Mouse (Mus musculus) liver, adult 2 months (tissue): ENCODE measurements at regions not wholly inside any gene's neighbourhood (a gene's known extent, or its start where the extent isn't known, plus 50 kb on each side); places are given as distances from the start of the nearest gene placed in this dataset.

Experiments used
- DNase-seq: peaks from one replicate; pipeline ENCODE4 v3.0.0-alpha.2; 2011; ENCODE audit warnings: low read depth, low spot score; ENCODE audit errors: extremely low read depth
- H3K27ac ChIP-seq: fragments of 200-500 bp; replicated peaks from 2 replicates; pipeline ENCODE4 v1.5.1; 2012; ENCODE audit warnings: low read depth, mild to moderate bottlenecking, control low read depth, inconsistent platforms, low read length; ENCODE audit not compliant: insufficient read depth
- H3K27me3 ChIP-seq: fragments of 200-500 bp; 2 replicates; pipeline ENCODE4 v1.6.1; 2012; ENCODE audit warnings: mild to moderate bottlenecking, moderate library complexity, low read length, inconsistent platforms; ENCODE audit not compliant: control insufficient read depth, insufficient read depth
- H3K36me3 ChIP-seq: fragments of 200-500 bp; 2 replicates; pipeline ENCODE4 v1.6.1; 2012; ENCODE audit warnings: low read length, inconsistent platforms; ENCODE audit not compliant: control insufficient read depth, insufficient read depth
- H3K4me1 ChIP-seq: fragments of 200-500 bp; 2 replicates; pipeline ENCODE4 v1.6.1; 2011; ENCODE audit warnings: low read length; ENCODE audit not compliant: control insufficient read depth, insufficient read depth
- H3K4me3 ChIP-seq: fragments of 200-500 bp; 2 replicates; pipeline ENCODE4 v1.5.1; 2011; ENCODE audit warnings: low read depth, mild to moderate bottlenecking, control low read depth, low read length, moderate library complexity; ENCODE audit not compliant: insufficient read depth
- H3K79me2 ChIP-seq: fragments of 200-500 bp; 2 replicates; pipeline ENCODE4 v1.6.1; 2012; ENCODE audit warnings: inconsistent platforms, mild to moderate bottlenecking, low read length, moderate library complexity; ENCODE audit not compliant: control insufficient read depth, insufficient read depth
- H3K9ac ChIP-seq: fragments of 200-500 bp; 2 replicates; pipeline ENCODE4 v1.6.1; 2012; ENCODE audit warnings: low read depth, mild to moderate bottlenecking, control low read depth, inconsistent platforms, low read length
- CTCF ChIP-seq: fragments of 200-500 bp; IDR thresholded peaks from 2 replicates; pipeline ENCODE4 v1.5.1; 2011; ENCODE audit warnings: low read depth, low read length, control low read depth
- POLR2A ChIP-seq: fragments of 200-500 bp; IDR thresholded peaks from 2 replicates; pipeline ENCODE4 v1.6.1; 2011; ENCODE audit warnings: low read length, control low read depth; ENCODE audit not compliant: insufficient read depth; ENCODE audit errors: extremely low read depth
- WGBS: fragments of 180-500 bp; shearing (Covaris S2); methylation state at CpG from one replicate; pipeline ENCODE4 v1.1.7; 2018; 5-methylcytosine and 5-hydroxymethylcytosine counted together

DNA sequence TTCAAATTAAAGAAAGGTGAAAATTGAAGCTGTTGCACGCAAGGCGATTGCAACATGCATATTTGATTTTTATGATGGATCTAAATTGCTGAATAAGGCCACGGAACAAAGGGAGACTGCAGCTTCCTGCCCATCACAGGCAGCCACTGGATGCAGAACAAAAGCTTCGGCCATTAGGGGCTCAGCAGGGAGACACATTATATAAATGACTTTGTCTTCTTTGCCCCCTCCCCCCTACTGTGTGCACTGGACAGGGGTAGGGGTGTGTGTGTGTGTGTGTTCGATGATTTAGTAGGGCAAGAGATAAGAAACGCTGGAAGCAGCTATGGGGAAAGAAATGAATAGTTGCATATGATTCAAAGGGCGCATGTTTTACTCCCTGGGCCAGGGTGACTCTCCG, 481.2 kb upstream of the Pmfbp1 start:
- H3K9ac ChIP-seq, result no peak overlapping the region
- no peak overlapping the region for H3K27ac ChIP-seq
- TF ChIP-seq POLR2A (no peak), CTCF (no peak)
- no peaks in the 10 kb centered on the region for H3K79me2 ChIP-seq
- H3K4me1 ChIP-seq, result peaks cover 4% of the 10 kb centered on the region
- H3K27me3 ChIP-seq, result no peaks in the 10 kb centered on the region
- no peak for DNase-seq
- H3K36me3 ChIP-seq, result no peaks in the 10 kb centered on the region
- no peak overlapping the region for H3K4me3 ChIP-seq
- 56% methylated on average over 8 of the region's 8 CpGs for WGBS

DNA sequence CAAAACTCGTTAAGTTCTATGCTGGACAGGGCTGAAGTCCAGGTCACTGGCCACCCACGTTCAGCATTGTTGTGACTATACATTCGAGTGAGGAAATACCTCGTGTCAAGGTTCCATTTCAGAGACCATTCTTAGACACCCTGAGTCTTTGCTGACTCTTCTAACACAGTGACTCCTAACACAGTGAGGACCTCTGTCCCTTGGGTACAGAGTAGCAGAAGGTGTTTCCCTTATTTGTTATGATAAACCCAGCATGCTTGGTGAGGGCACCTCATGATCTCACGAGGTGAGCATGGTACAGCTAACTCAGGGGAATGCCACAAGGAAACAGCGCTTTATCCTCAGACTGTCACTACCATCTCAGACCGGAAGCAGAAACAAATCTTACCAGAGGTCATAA, 480.2 kb upstream of the Pmfbp1 start:
- Histone ChIP-seq H3K27ac (no peak overlapping the region), H3K4me3 (no peak overlapping the region), H3K9ac (no peak overlapping the region), H3K79me2 (no peaks in the 10 kb centered on the region), H3K4me1 (peaks cover 4% of the 10 kb centered on the region), H3K27me3 (no peaks in the 10 kb centered on the region), H3K36me3 (no peaks in the 10 kb centered on the region)
- 37% methylated on average over 7 of the region's 7 CpGs for WGBS
- DNase-seq, result peak; percentile 61
- no peak for TF ChIP-seq POLR2A
- no peak for TF ChIP-seq CTCF

DNA sequence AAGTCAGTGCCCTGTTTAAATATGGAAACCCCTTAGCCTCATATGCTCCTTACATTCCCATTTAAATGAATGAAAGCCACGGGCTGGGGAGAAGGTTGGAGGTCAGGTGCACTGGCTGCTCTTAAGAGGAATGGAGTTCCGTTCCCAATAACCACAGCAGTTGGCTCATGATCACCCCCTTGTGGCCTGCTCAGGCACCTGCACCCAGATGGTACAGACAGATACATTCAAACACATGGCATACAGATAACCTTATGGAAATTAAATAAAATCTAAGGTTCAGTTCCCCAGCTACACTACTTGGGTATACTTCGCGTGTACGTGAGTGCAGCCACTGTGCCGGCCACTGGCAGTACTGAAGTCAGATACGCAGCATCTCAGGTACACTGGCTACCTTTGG, 479.1 kb upstream of the Pmfbp1 start:
- H3K4me1 ChIP-seq, result peaks cover 4% of the 10 kb centered on the region
- no peaks in the 10 kb centered on the region for H3K27me3 ChIP-seq
- DNase-seq, result peak; percentile 64
- H3K27ac ChIP-seq, result no peak overlapping the region
- H3K4me3 ChIP-seq, result no peak overlapping the region
- TF ChIP-seq CTCF (peak; percentile 94), POLR2A (no peak)
- no peaks in the 10 kb centered on the region for H3K36me3 ChIP-seq
- H3K9ac ChIP-seq, result no peak overlapping the region
- H3K79me2 ChIP-seq, result no peaks in the 10 kb centered on the region
- 61% methylated on average over 7 of the region's 7 CpGs for WGBS

DNA sequence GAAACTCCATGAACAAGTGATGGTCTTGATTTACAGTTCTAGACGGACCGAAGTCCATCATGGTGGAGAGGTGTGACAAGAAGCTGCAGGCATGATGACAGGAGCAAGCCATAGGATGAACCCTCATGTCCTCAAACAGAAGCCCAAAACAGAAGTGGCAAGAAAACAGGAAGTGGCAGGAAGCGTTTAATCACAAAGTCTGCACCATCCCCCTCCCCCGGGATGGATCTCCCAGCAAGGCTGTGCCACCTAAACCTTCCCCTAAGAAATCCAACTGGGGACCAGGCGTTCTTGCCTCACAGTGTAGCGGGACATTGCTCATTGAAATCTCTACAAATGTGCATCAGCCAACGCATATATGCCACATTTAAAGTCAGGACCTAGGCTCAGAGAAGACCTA, 474.3 kb upstream of the Pmfbp1 start:
- H3K4me3 ChIP-seq, result no peak overlapping the region
- 77% methylated on average over 7 of the region's 7 CpGs for WGBS
- no peaks in the 10 kb centered on the region; the same call in 1 of the 2 replicates for H3K4me1 ChIP-seq
- no peak overlapping the region for H3K27ac ChIP-seq
- DNase-seq, result no peak
- H3K27me3 ChIP-seq, result no peaks in the 10 kb centered on the region
- H3K36me3 ChIP-seq, result no peaks in the 10 kb centered on the region
- no peaks in the 10 kb centered on the region for H3K79me2 ChIP-seq
- TF ChIP-seq POLR2A (no peak), CTCF (no peak)
- H3K9ac ChIP-seq, result no peak overlapping the region

DNA sequence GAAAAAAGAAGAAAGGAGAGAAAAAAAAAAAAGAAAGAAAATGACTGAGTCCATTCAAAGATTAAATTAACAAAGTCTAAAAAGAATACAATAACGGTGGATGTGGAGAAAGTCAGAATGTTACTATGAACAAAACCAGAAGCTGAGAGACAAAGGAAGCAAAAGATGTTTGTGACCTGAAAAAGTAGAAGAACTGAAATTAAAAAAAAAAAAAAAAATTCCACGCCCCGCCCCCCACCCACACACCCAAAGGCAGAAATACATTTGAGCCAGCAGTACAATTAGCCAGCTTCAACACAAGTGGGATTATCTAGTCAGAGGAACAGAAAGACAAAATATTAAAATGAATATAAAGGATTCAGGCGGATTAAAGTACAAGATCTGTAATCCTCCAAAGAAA, 473.7 kb upstream of the Pmfbp1 start:
- TF ChIP-seq POLR2A (no peak), CTCF (no peak)
- no peaks in the 10 kb centered on the region; the same call in 1 of the 2 replicates for H3K4me1 ChIP-seq
- DNase-seq, result no peak
- no peaks in the 10 kb centered on the region for H3K27me3 ChIP-seq
- no peak overlapping the region for H3K27ac ChIP-seq
- 90% methylated on average over 4 of the region's 4 CpGs for WGBS
- no peaks in the 10 kb centered on the region for H3K79me2 ChIP-seq
- no peak overlapping the region for H3K4me3 ChIP-seq
- H3K36me3 ChIP-seq, result no peaks in the 10 kb centered on the region
- H3K9ac ChIP-seq, result no peak overlapping the region

DNA sequence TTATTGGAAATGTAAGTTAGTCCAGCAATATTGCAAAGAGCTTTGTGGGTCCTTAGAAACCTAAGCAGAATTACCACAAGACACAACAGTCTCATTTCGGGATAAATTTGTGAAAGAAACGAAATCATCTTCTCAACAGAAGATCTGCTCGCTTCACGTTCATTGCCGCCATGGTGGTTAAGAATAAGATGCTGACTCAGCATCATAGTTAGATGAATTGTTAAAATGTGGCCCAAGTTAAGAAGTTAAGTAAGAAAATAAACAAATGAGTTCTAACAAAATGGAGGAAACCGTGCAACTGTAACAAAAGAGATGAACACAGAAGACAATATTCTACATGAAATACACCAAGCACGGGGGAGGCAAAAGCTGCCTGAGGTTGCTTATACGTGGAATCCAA, 465.9 kb upstream of the Pmfbp1 start:
- H3K4me3 ChIP-seq, result no peak overlapping the region
- TF ChIP-seq CTCF, result no peak
- TF ChIP-seq POLR2A, result no peak
- no peaks in the 10 kb centered on the region for H3K4me1 ChIP-seq
- H3K79me2 ChIP-seq, result no peaks in the 10 kb centered on the region
- H3K27ac ChIP-seq, result no peak overlapping the region
- no peaks in the 10 kb centered on the region for H3K27me3 ChIP-seq
- 93% methylated on average over 8 of the region's 8 CpGs for WGBS
- no peaks in the 10 kb centered on the region for H3K36me3 ChIP-seq
- no peak overlapping the region for H3K9ac ChIP-seq
- no peak for DNase-seq
